Mouse (Mus musculus) layer of hippocampus, adult 9-11 months (tissue): ENCODE results near the gene Cuta.
"Not testable (repeated sequence)": the region's sequence is repeated elsewhere in the genome, so short reads cannot be mapped to it uniquely, and the experiment has no call there.

Experiments
- DNase-seq: peaks from one replicate; pipeline ENCODE4 v3.0.0; 2022

Gene Cuta

GRCm38 (mm10) chr17:26939178-26939972, at the start of gene Cuta:
TSS of gene Cuta (minus strand) at chr17:26939569.
- peak; percentile 100 for DNase-seq

- no peak for DNase-seq
Measured at GRCm38 (mm10) chr17:26985503-26986179, 46.3 kb upstream of the Cuta start.

- DNase-seq, result no peak
Measured at GRCm38 (mm10) chr17:26983382-26983781, 44.0 kb upstream of the Cuta start.

- no peak for DNase-seq
Measured at GRCm38 (mm10) chr17:26981050-26981449, 41.7 kb upstream of the Cuta start.

GRCm38 (mm10) chr17:26979426-26979825, 40.1 kb upstream of the Cuta start:
- DNase-seq, result no peak

GRCm38 (mm10) chr17:26977354-26977753, 38.0 kb upstream of the Cuta start:
- not testable (repeated sequence) for DNase-seq

GRCm38 (mm10) chr17:26975415-26975814, 36.0 kb upstream of the Cuta start:
- DNase-seq, result no peak

GRCm38 (mm10) chr17:26974547-26974946, 35.2 kb upstream of the Cuta start:
- DNase-seq, result no peak

GRCm38 (mm10) chr17:26972703-26973574, 33.6 kb upstream of the Cuta start, which contains the start of gene Zbtb9:
TSS of gene Zbtb9 (plus strand) at chr17:26973167.
- peak; percentile 96 for DNase-seq

- no peak for DNase-seq
Measured at GRCm38 (mm10) chr17:26972107-26972506, 32.7 kb upstream of the Cuta start.

- no peak for DNase-seq
Measured at GRCm38 (mm10) chr17:26971247-26971905, 32.0 kb upstream of the Cuta start.

- DNase-seq, result no peak
Measured at GRCm38 (mm10) chr17:26970221-26970620, 30.9 kb upstream of the Cuta start.

- DNase-seq, result no peak
Measured at GRCm38 (mm10) chr17:26969257-26969656, 29.9 kb upstream of the Cuta start.

GRCm38 (mm10) chr17:26968200-26968611, 28.8 kb upstream of the Cuta start:
- no peak for DNase-seq

GRCm38 (mm10) chr17:26967477-26967876, 28.1 kb upstream of the Cuta start:
- no peak for DNase-seq

GRCm38 (mm10) chr17:26966993-26967392, 27.6 kb upstream of the Cuta start:
- no peak for DNase-seq

- DNase-seq, result no peak
Measured at GRCm38 (mm10) chr17:26961572-26962240, 22.3 kb upstream of the Cuta start.

- no peak for DNase-seq
Measured at GRCm38 (mm10) chr17:26959815-26960214, 20.4 kb upstream of the Cuta start.

GRCm38 (mm10) chr17:26958880-26959279, 19.5 kb upstream of the Cuta start:
- no peak for DNase-seq

GRCm38 (mm10) chr17:26957872-26958271, 18.5 kb upstream of the Cuta start:
- DNase-seq, result no peak

GRCm38 (mm10) chr17:26956895-26957294, 17.5 kb upstream of the Cuta start:
- no peak for DNase-seq

GRCm38 (mm10) chr17:26956309-26956708, 16.9 kb upstream of the Cuta start:
- DNase-seq, result no peak
